Mouse (Mus musculus): ENCODE data around the gene Tor3a. TPM values are rescaled to one million over a fixed set of nuclear protein-coding genes. Genes with fewer than 3 reads are reported as not detected.

The Tor3a gene
- polyA plus RNA-seq (2015; fragmentation: Nextera tagmentation; extraction: Ambion mirVana), result 16.8 and 17.8 TPM in 2 replicates

DNA sequence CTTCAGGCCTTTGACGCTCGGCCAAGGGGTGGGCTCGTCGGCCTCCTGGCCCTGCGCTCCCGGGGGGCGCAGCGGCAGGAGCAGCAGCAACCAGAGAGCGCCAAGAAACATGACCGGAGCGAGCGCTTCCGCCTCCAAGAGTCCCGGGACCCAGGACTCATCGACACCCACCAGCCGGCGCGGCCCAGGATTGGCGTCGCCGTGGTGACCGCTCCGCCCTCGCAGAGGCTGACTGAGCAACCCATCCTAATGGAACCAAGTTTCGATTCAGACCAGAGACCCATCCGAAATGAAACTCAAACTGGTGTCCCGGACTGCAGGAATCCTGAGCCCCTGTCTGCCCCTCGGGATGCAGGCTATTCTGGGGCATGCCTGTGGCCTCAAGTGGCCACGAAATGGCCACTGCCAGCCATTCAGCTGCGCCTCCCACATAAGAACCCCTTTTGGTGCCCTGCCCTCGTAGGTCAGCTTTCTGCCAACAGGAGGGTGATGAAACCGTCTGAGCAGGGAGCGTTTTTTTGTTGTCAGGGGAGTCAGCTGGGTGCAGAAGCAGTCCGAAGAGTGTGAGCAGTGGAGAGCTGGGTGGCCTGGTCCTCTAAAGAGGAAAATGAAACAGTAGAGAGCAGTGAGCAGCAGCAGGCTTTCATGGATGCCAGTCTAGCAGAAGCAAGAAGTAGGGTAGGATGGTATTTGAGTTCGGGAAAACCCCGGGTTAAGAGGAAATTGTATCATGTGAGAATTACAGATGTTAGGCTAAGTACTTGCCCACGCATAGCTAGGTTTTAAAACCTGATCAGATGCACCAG, at the start of gene Tor3a:
Gene Tor3a (minus strand): TSS at position 162 of the 806 bp plus-strand sequence.
- Histone ChIP-seq H3K4me1 (peaks cover 20% of the 10 kb centered on the region), H3K27me3 (no peaks in the 10 kb centered on the region), H3K4me3 (replicated peaks) (peak within 1 kb of the TSS; percentile 73), H3K9ac (peak within 1 kb of the TSS; percentile 69), H3K27ac (peak within 1 kb of the TSS; percentile 78), H3K36me3 (peaks cover 5% of the 10 kb centered on the region; the same call in 1 of the 2 replicates), H3K9me3 (replicated peaks) (no peaks in the 10 kb centered on the region), H3K4me2 (peak within 1 kb of the TSS; percentile 99)
- peak; percentile 93 for ATAC-seq (replicated peaks; ENCODE audit: low FRiP score)
- WGBS, result 6% methylated on average over 37 of the region's 37 CpGs

DNA sequence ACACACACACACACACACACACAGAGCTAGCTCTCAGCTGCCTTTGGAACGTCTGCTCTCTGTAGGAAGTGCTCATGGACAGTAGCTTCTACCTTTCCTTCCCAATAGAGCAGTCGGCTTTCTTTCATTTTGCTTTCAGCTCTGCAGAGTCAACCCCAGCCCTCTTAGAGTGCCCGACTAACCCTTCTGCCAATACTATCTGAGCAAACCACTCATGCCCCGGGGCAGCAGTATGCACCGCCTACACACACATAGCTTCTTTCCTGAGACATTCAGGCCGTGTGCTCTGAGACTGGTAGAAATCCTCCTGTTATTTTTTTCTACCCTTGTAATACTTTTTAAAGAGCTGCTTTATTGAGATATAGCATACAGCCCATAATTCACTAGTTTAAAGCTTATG, 47.9 kb upstream of the Tor3a start:
- 60% methylated on average over 6 of the region's 6 CpGs for WGBS
- no peak overlapping the region for H3K4me2 ChIP-seq
- no peak for ATAC-seq (replicated peaks; ENCODE audit: low FRiP score)
- H3K4me3 ChIP-seq (replicated peaks), result no peak overlapping the region
- no peak overlapping the region for H3K9ac ChIP-seq
- no peaks in the 10 kb centered on the region for H3K36me3 ChIP-seq
- peaks cover 19% of the 10 kb centered on the region for H3K4me1 ChIP-seq
- 0 out of 2 replicates have a peak, but pooled peaks cover 3% of the 10 kb centered on the region for H3K27me3 ChIP-seq
- no peak overlapping the region for H3K27ac ChIP-seq
- no peaks in the 10 kb centered on the region for H3K9me3 ChIP-seq (replicated peaks)

DNA sequence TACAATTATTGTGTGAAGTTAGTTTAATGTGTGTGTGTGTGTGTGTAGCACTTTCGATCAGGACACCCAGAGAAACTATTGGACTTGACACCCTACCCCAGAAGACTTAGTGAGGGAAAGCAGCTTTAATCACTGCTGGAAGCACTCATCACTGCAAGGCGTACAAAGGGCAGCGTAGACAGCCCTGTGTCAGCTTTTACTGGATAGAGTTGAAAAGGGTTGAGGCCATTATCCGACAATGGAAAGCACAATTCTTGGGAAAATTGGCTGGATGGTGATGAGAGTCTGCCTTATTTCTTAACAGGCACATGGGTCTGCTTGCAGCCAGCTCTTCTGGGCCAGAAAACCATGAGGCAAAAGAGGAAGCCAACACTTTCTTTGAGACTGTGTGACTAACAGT, 45.9 kb upstream of the Tor3a start:
- ATAC-seq (replicated peaks; ENCODE audit: low FRiP score), result no peak
- H3K4me2 ChIP-seq, result peak overlapping the region; percentile 75; the same call in 1 of the 2 replicates

DNA sequence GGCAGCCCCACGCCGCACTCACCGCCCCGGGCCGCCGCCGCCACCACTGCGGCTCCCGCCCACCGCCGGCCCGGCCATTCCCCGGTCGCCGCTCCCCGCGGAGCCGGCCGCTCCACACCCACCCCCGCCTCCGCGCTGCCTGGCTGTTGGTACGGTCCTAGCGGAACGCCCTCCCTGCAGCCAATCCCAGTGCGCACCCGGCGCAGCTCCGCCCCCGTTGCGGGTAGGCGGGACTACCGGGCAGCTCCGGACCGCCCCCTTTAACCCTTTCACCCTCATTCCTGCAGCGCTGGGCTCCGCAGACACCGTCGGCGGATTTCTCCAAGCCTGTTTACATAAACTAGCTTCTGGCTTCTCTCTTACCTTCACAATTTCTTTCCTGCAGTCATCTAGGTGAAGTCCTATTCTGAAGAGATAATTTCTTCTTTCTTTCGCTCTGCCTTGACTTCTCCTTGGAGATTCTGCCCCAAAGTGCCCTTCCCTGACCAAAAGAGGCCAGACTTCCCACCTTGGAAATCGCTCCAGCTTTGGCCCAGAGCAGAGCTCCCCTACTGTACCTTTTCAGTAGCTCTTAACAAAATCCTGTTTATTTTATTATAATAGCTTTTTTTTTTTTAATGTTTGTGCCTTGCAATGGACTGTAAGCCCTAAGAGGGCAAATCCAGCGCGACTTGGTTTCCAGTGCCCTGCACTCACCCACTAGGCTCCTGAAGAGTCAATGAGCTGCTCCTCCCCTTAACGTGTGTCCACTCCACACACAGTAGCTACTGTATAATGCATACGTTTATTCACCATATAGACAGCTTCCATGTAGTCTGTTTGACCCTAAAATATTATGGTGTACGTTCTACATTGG, 45.0 kb upstream of the Tor3a start, which contains the start of gene Fam20b:
Gene Fam20b (minus strand): TSS at position 137 of the 856 bp plus-strand sequence.
- peak within 1 kb of the TSS; percentile 77 for H3K9ac ChIP-seq
- 1% methylated on average over 39 of the region's 47 CpGs for WGBS
- peak within 1 kb of the TSS; percentile 70 for H3K4me3 ChIP-seq (replicated peaks)
- no peaks in the 10 kb centered on the region for H3K9me3 ChIP-seq (replicated peaks)
- 0 out of 2 replicates have a peak, but pooled peaks cover 3% of the 10 kb centered on the region for H3K27me3 ChIP-seq
- peak; percentile 96 for ATAC-seq (replicated peaks; ENCODE audit: low FRiP score)
- peaks cover 33% of the 10 kb centered on the region for H3K4me1 ChIP-seq
- H3K4me2 ChIP-seq, result peak within 1 kb of the TSS; percentile 75
- peak within 1 kb of the TSS; percentile 95 for H3K27ac ChIP-seq
- no peaks in the 10 kb centered on the region for H3K36me3 ChIP-seq

More for the DNA sequence above, 45.9 kb upstream of the Tor3a start:
- Histone ChIP-seq H3K27me3 (0 out of 2 replicates have a peak, but pooled peaks cover 3% of the 10 kb centered on the region), H3K9me3 (replicated peaks) (no peaks in the 10 kb centered on the region), H3K36me3 (no peaks in the 10 kb centered on the region), H3K27ac (no peak overlapping the region), H3K4me3 (replicated peaks) (no peak overlapping the region; the same call in 1 of the 2 replicates), H3K9ac (no peak overlapping the region), H3K4me1 (peaks cover 31% of the 10 kb centered on the region)
- WGBS, result 66% methylated on average over 4 of the region's 4 CpGs

DNA sequence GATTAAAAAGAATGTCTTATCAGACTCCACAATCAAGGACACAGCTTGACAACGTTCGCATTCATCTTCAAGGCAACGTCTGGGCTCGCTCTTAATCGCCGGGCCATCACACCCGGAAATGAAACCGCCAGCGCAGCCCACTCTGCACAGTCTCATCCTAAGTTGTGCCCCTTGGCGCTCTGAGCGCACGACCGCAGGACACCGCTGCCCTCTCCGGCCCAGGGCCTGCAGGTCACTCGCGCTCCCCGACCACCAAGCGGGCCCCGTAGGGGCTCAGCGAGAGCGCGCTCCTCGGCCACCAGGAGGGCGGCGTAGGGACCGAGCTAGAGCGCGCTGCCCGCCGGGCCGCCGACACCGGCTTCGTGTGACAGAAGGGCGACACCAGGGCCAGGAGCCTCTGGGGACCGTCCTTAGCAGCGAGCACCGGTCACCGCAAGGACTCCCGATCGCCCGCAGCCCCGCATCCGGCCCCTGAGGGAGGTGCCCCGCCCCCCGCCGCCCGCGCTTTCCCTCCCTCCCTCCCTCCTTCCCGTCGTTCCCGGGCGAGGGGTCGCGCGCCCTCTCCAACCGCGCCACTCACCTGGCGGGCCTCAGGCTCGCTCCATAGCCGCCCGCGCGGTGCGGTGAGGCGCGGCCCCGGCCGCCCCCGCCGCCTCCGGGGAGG, 44.3 kb upstream of the Tor3a start:
- peaks cover 33% of the 10 kb centered on the region for H3K4me1 ChIP-seq
- under 1% methylated on average over 50 of the region's 73 CpGs for WGBS
- H3K9ac ChIP-seq, result peak overlapping the region; percentile 77
- peak overlapping the region; percentile 95 for H3K27ac ChIP-seq
- ATAC-seq (replicated peaks; ENCODE audit: low FRiP score), result peak; percentile 88
- H3K9me3 ChIP-seq (replicated peaks), result no peaks in the 10 kb centered on the region
- H3K4me3 ChIP-seq (replicated peaks), result peak overlapping the region; percentile 70
- H3K27me3 ChIP-seq, result no peaks in the 10 kb centered on the region
- H3K4me2 ChIP-seq, result peak overlapping the region; percentile 75
- no peaks in the 10 kb centered on the region for H3K36me3 ChIP-seq

DNA sequence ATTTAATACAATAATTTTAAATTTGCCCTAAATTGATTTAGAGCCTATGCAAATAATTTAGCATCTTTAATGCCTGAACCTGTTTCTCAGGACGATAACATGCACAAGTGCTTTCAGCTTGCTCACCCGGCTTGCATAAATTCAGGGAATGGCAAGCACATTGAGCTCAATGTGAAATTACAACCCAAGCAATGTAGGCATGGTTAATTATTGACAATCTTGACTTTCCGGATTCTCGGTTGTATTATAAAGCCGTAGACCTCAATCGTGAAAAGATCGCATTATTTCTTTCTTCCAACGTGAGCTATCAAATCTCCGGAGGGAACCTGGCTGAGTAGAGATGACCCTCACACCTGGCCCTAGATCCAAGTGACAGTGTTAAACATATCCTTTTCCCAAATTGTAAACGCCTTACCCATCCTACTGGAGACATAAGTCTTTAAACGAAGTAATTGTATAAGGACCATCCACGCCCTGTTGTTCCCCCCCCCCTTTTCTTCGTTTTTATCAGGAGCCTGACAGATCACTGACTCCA, 43.7 kb upstream of the Tor3a start:
- ATAC-seq (replicated peaks; ENCODE audit: low FRiP score), result no peak
- Histone ChIP-seq H3K4me2 (peak overlapping the region; percentile 75), H3K4me3 (replicated peaks) (peak overlapping the region; percentile 70), H3K27me3 (no peaks in the 10 kb centered on the region), H3K4me1 (peaks cover 33% of the 10 kb centered on the region), H3K9ac (peak overlapping the region; percentile 77), H3K27ac (peak overlapping the region; percentile 95), H3K36me3 (no peaks in the 10 kb centered on the region), H3K9me3 (replicated peaks) (no peaks in the 10 kb centered on the region)
- 9% methylated on average over 13 of the region's 13 CpGs for WGBS

DNA sequence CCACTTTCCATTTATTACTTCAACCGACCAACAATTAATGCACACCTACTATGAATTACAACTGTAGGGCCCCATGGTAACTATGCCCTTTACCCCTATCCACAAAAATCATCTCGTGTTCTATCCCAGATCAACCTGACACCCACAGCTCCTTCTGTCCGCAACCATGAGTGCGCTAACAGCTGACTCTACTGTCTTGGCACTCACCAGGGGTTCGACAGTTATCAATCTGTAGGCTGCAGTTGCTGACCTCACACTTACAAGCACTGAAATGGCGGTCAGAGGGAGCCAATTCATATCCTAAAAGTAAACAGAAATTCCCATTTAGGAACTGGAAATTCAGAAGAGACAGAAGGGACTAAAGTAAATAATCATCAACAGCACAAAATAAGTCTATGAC, 42.5 kb upstream of the Tor3a start:
- no peak for ATAC-seq (replicated peaks; ENCODE audit: low FRiP score)
- no peak overlapping the region for H3K4me3 ChIP-seq (replicated peaks)
- 80% methylated on average over 6 of the region's 6 CpGs for WGBS
- no peaks in the 10 kb centered on the region for H3K27me3 ChIP-seq
- no peaks in the 10 kb centered on the region for H3K36me3 ChIP-seq
- H3K9me3 ChIP-seq (replicated peaks), result no peaks in the 10 kb centered on the region
- H3K4me2 ChIP-seq, result no peak overlapping the region
- H3K9ac ChIP-seq, result no peak overlapping the region
- peaks cover 33% of the 10 kb centered on the region for H3K4me1 ChIP-seq
- no peak overlapping the region for H3K27ac ChIP-seq

DNA sequence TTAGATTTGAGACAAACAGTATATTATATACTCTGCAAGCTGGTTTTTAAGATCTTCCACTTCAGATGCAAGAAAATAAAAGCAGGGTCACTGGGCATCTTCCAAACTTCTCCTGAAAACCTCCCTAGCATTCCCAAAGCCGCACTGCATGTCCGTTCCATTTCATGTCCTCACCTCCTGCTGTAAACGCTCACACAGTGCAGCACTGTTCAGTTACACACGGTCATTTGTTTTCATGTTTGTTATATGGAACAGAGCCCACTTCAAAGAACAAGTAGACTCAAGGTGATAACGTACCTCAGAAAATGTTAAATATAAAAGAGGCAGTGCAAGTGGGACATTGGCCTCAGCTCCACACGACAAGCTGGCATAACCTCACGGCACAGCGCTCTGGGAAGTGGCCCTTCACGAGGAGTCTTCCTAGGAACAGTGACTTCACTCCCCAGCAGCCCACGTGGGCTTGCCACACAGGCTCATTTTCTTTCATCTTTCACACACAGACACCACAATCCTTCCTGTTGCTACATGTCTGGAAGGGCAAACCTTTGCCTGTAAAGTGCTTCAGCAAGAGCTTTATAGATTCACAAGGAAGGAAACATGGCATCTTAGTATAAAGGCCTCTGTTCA, 36.4 kb upstream of the Tor3a start:
- no peak overlapping the region for H3K4me3 ChIP-seq (replicated peaks)
- H3K27ac ChIP-seq, result 0 out of 2 replicates have a peak overlapping the region, but pooled peaks have one; percentile 28
- no peaks in the 10 kb centered on the region for H3K9me3 ChIP-seq (replicated peaks)
- WGBS, result 56% methylated on average over 10 of the region's 10 CpGs
- ATAC-seq (replicated peaks; ENCODE audit: low FRiP score), result 0 out of 2 replicates have a peak, but pooled peaks have one; percentile 49
- peaks cover 14% of the 10 kb centered on the region for H3K4me1 ChIP-seq
- H3K4me2 ChIP-seq, result no peak overlapping the region
- H3K36me3 ChIP-seq, result peaks cover 5% of the 10 kb centered on the region
- no peaks in the 10 kb centered on the region for H3K27me3 ChIP-seq
- H3K9ac ChIP-seq, result no peak overlapping the region

DNA sequence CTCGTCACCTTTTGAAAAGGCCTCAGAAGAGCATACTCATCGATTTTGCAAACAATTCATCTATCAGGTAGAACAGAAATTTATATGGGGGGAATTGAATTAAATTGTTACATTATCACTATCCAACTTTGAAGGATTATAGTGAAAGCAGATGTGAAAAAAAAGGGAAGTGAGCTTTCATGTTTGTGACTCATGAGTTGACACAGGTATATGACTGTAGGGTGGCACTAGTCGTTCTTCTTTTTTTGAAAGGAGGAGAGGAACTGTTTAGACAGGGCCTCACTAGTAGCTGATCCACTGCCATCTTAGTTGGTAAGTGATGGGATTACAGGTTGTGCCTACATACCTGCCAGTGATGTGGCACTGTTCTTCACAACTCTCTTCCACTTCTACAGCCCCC, 34.5 kb upstream of the Tor3a start:
- Histone ChIP-seq H3K4me3 (replicated peaks) (no peak overlapping the region), H3K4me2 (no peak overlapping the region), H3K9ac (no peak overlapping the region), H3K27me3 (no peaks in the 10 kb centered on the region), H3K27ac (no peak overlapping the region), H3K9me3 (replicated peaks) (no peaks in the 10 kb centered on the region), H3K4me1 (peaks cover 11% of the 10 kb centered on the region), H3K36me3 (peaks cover 24% of the 10 kb centered on the region)
- WGBS, result 86% methylated on average over 3 of the region's 3 CpGs
- ATAC-seq (replicated peaks; ENCODE audit: low FRiP score), result no peak

DNA sequence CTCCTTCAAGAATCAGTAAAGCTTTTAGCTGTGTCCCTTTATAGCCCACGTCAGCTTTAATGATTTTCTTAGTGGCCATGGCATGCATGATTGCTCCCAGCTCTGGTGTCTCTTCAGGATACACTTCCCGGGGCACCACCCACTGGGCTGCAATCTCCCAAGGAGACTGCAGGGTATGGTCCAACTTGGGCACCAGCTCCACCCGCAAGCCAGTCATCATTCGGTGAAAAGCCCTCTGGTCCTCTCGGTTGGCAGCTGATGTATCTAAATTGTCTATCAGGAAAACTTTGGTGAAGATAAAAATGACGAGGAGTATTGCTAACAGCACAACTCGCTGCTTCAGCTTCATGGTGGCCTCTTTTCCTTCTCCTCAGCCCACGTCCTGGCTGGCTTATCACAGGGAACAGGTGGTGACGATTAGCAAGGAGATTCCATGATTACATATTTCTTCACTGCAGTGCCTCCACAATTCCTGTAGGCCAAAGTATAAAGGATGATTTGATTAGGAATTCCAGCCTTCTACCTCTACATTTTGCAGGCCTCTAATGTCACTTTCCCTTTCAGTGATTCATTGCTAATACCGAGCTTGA, 31.6 kb upstream of the Tor3a start:
- no peak overlapping the region for H3K27ac ChIP-seq
- H3K9me3 ChIP-seq (replicated peaks), result no peaks in the 10 kb centered on the region
- peaks cover 50% of the 10 kb centered on the region for H3K36me3 ChIP-seq
- H3K9ac ChIP-seq, result no peak overlapping the region
- H3K4me1 ChIP-seq, result peaks cover 7% of the 10 kb centered on the region
- no peaks in the 10 kb centered on the region for H3K27me3 ChIP-seq
- H3K4me2 ChIP-seq, result no peak overlapping the region
- H3K4me3 ChIP-seq (replicated peaks), result no peak overlapping the region
- ATAC-seq (replicated peaks; ENCODE audit: low FRiP score), result no peak
- WGBS, result 68% methylated on average over 10 of the region's 10 CpGs

DNA sequence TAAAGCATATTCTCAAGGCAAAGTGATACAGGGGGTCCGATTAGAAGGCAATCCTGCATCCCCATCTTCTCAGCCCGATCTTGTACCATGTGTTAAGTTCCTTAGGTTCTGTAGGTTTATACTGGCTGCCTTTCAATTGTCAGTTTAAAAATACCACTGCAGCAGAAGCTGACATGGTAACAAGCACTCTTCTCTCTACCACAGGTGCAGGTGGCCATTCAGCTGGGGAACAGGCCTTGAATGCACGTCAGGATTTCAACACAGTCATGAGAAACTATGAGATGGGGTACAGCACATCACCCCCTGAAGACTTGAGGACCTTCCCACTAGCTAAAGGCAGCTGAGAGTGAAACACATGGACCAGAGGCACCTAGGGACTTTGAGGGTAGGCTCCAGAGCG, 29.3 kb upstream of the Tor3a start:
- no peak for ATAC-seq (replicated peaks; ENCODE audit: low FRiP score)
- Histone ChIP-seq H3K9me3 (replicated peaks) (no peaks in the 10 kb centered on the region), H3K4me2 (no peak overlapping the region), H3K9ac (no peak overlapping the region), H3K4me3 (replicated peaks) (no peak overlapping the region), H3K27ac (no peak overlapping the region), H3K4me1 (no peaks in the 10 kb centered on the region), H3K36me3 (peaks cover 68% of the 10 kb centered on the region), H3K27me3 (no peaks in the 10 kb centered on the region)
- WGBS, result 91% methylated on average over 4 of the region's 4 CpGs

Data from kidney, embryonic 15.5 days (tissue).